Mouse (Mus musculus) myocyte (in vitro differentiated cells): ENCODE data around the gene Irf8. TPM values are rescaled to one million over a fixed set of nuclear protein-coding genes. Genes with fewer than 3 reads are reported as not detected.

Experiments
- H3K27me3 ChIP-seq: one replicate; pipeline ENCODE4 v1.6.1; 2011; ENCODE audit not compliant: control insufficient read depth, insufficient read depth, insufficient read length
- H3K36me3 ChIP-seq: one replicate; pipeline ENCODE4 v1.6.1; 2011; ENCODE audit not compliant: control insufficient read depth, insufficient read depth
- H3K4me2 ChIP-seq: one replicate; pipeline ENCODE4 v1.6.1; 2011; ENCODE audit warnings: low read depth, control low read depth
- H3K4me3 ChIP-seq: one replicate; pipeline ENCODE4 v1.5.1; 2011; ENCODE audit warnings: mild to moderate bottlenecking, control low read depth, moderate library complexity
- H3K79me2 ChIP-seq: one replicate; pipeline ENCODE4 v1.6.1; 2011; ENCODE audit not compliant: control insufficient read depth, insufficient read depth
- H3ac ChIP-seq: one replicate; pipeline ENCODE4 v1.6.1; 2011; ENCODE audit not compliant: control insufficient read depth, insufficient read length
- CEBPB ChIP-seq: IDR thresholded peaks from 2 replicates; pipeline ENCODE4 v1.6.1; 2011; ENCODE audit warnings: mild to moderate bottlenecking, moderate library complexity; ENCODE audit not compliant: poor library complexity, insufficient read depth, severe bottlenecking
- E2F4 ChIP-seq: IDR thresholded peaks from one replicate; pipeline ENCODE4 v1.6.1; 2011; ENCODE audit warnings: mild to moderate bottlenecking, control low read depth, moderate library complexity; ENCODE audit not compliant: insufficient read depth
- MAX ChIP-seq: IDR thresholded peaks from one replicate; pipeline ENCODE4 v1.6.1; 2011; ENCODE audit warnings: low read depth, mild to moderate bottlenecking, control low read depth
- MYOD1 ChIP-seq, 3 experiments: IDR thresholded peaks; one replicate each; pipeline ENCODE4 v1.6.1; 2011; ENCODE audit warnings: control low read depth in 2 of 3, low read depth in 2 of 3, mild to moderate bottlenecking in 2 of 3, moderate library complexity in 1 of 3; ENCODE audit not compliant: insufficient read length in 2 of 3, control insufficient read depth in 1 of 3
- MYOG ChIP-seq, 3 experiments: IDR thresholded peaks; one replicate each; pipeline ENCODE4 v1.6.1; 2011; ENCODE audit warnings: control low read depth in 2 of 3, low read depth in 2 of 3, mild to moderate bottlenecking in 2 of 3; ENCODE audit not compliant: insufficient read length in 2 of 3, control insufficient read depth in 1 of 3, insufficient read depth in 1 of 3
- POLR2A ChIP-seq: IDR thresholded peaks from one replicate; pipeline ENCODE4 v1.6.1; 2011; ENCODE audit warnings: low read depth, mild to moderate bottlenecking, control low read depth, moderate library complexity; ENCODE audit not compliant: insufficient read length
- POLR2AphosphoS2 ChIP-seq: IDR thresholded peaks from one replicate; pipeline ENCODE4 v1.6.1; 2011; ENCODE audit warnings: low read depth, control low read depth; ENCODE audit not compliant: insufficient read length
- REST ChIP-seq: IDR thresholded peaks from one replicate; pipeline ENCODE4 v1.6.1; 2011; ENCODE audit warnings: mild to moderate bottlenecking, control low read depth, moderate library complexity; ENCODE audit not compliant: insufficient read depth, insufficient read length
- SRF ChIP-seq: IDR thresholded peaks from one replicate; pipeline ENCODE4 v1.6.1; 2011; ENCODE audit warnings: low read depth; ENCODE audit not compliant: control insufficient read depth, insufficient read length
- TCF12 ChIP-seq: IDR thresholded peaks from one replicate; pipeline ENCODE4 v1.6.1; 2011; ENCODE audit warnings: mild to moderate bottlenecking, control low read depth; ENCODE audit not compliant: poor library complexity, insufficient read depth, severe bottlenecking
- TCF3 ChIP-seq: IDR thresholded peaks from one replicate; pipeline ENCODE4 v1.6.1; 2011; ENCODE audit warnings: low read depth, control low read depth; ENCODE audit not compliant: insufficient read length
- USF1 ChIP-seq: IDR thresholded peaks from one replicate; pipeline ENCODE4 v1.6.1; 2011; ENCODE audit warnings: low read depth, mild to moderate bottlenecking, control low read depth, moderate library complexity
- polyA plus RNA-seq: library from polyadenylated mRNA; unstranded; fragments of >200 nt; fragmentation: generic; extraction: Trizol; gene quantifications from one replicate; pipeline ENCODE4 v1.2.1, GENCODE M21; 2012; ENCODE audit warnings: missing spikeins

The Irf8 gene
- polyA plus RNA-seq, 1 experiment = not detected

GRCm38 (mm10) chr8:120736486-120736885 lies 328 bp downstream of the Irf8 start:
- H3K4me2 ChIP-seq = no peak overlapping the region
- H3K79me2 ChIP-seq = no peaks in the 10 kb centered on the region
- H3K36me3 ChIP-seq = no peaks in the 10 kb centered on the region
- no peak overlapping the region for H3K4me3 ChIP-seq
- H3ac ChIP-seq = no peak overlapping the region
- TF ChIP-seq POLR2A = no peak
- no peak for TF ChIP-seq E2F4
- TF ChIP-seq TCF12 = no peak
- TF ChIP-seq REST = no peak
- no peak for TF ChIP-seq TCF3
- no peak for TF ChIP-seq USF1
- no peak for TF ChIP-seq MAX
- no peak for TF ChIP-seq SRF
- TF ChIP-seq MYOD1 (IDR thresholded peaks at IDR 0.05; ENCODE audit: control insufficient read depth in 1 of 3, insufficient read length in 2 of 3, low read depth in 2 of 3) = no peak
- no peak for TF ChIP-seq MYOG (IDR thresholded peaks at IDR 0.05; ENCODE audit: control insufficient read depth in 1 of 3, insufficient read depth in 1 of 3, insufficient read length in 2 of 3, low read depth in 2 of 3)
- no peak for TF ChIP-seq CEBPB
- no peak for TF ChIP-seq POLR2AphosphoS2
- H3K27me3 ChIP-seq = peaks cover 79% of the 10 kb centered on the region

GRCm38 (mm10) chr8:120737166-120737565 lies 1.0 kb downstream of the Irf8 start:
- Histone ChIP-seq H3K27me3 (peaks cover 86% of the 10 kb centered on the region), H3K4me3 (no peak overlapping the region), H3K36me3 (no peaks in the 10 kb centered on the region), H3K79me2 (no peaks in the 10 kb centered on the region), H3K4me2 (no peak overlapping the region), H3ac (no peak overlapping the region)
- no peak for TF ChIP-seq POLR2AphosphoS2
- no peak for TF ChIP-seq POLR2A
- no peak for TF ChIP-seq REST
- no peak for TF ChIP-seq USF1
- no peak for TF ChIP-seq MYOD1 (IDR thresholded peaks at IDR 0.05; ENCODE audit: control insufficient read depth in 1 of 3, insufficient read length in 2 of 3, low read depth in 2 of 3)
- TF ChIP-seq SRF = no peak
- TF ChIP-seq MAX = no peak

GRCm38 (mm10) chr8:120738771-120739170 lies 2.6 kb downstream of the Irf8 start:
- H3K27me3 ChIP-seq = peaks cover 84% of the 10 kb centered on the region
- H3K4me2 ChIP-seq = no peak overlapping the region
- no peaks in the 10 kb centered on the region for H3K36me3 ChIP-seq
- no peak overlapping the region for H3K4me3 ChIP-seq
- no peak for TF ChIP-seq POLR2AphosphoS2
- TF ChIP-seq SRF = no peak
- TF ChIP-seq MAX = no peak
- H3K79me2 ChIP-seq = no peaks in the 10 kb centered on the region
- H3ac ChIP-seq = no peak overlapping the region

- Histone ChIP-seq H3K4me3 (no peak overlapping the region), H3K4me2 (no peak overlapping the region), H3K79me2 (no peaks in the 10 kb centered on the region), H3ac (no peak overlapping the region), H3K27me3 (peaks cover 85% of the 10 kb centered on the region), H3K36me3 (no peaks in the 10 kb centered on the region)
- TF ChIP-seq SRF = no peak
- no peak for TF ChIP-seq TCF3
- TF ChIP-seq POLR2AphosphoS2 = no peak
- TF ChIP-seq USF1 = no peak
- no peak for TF ChIP-seq MAX
Measured at GRCm38 (mm10) chr8:120739526-120739925, 3.4 kb downstream of the Irf8 start.

GRCm38 (mm10) chr8:120740579-120740978 lies 4.4 kb downstream of the Irf8 start:
- H3K27me3 ChIP-seq = peaks cover 87% of the 10 kb centered on the region
- H3ac ChIP-seq = no peak overlapping the region
- H3K4me2 ChIP-seq = no peak overlapping the region
- no peak overlapping the region for H3K4me3 ChIP-seq
- H3K36me3 ChIP-seq = no peaks in the 10 kb centered on the region
- H3K79me2 ChIP-seq = no peaks in the 10 kb centered on the region
- TF ChIP-seq SRF (no peak), POLR2AphosphoS2 (no peak), TCF12 (no peak), MYOG (IDR thresholded peaks at IDR 0.05; ENCODE audit: control insufficient read depth in 1 of 3, insufficient read depth in 1 of 3, insufficient read length in 2 of 3, low read depth in 2 of 3) (no peak), CEBPB (no peak), POLR2A (no peak), REST (no peak), TCF3 (no peak), MYOD1 (IDR thresholded peaks at IDR 0.05; ENCODE audit: control insufficient read depth in 1 of 3, insufficient read length in 2 of 3, low read depth in 2 of 3) (no peak), MAX (no peak), USF1 (no peak), E2F4 (no peak)
